Mouse (Mus musculus) myocyte (in vitro differentiated cells): ENCODE data around the gene Fermt2. TPM values are rescaled to one million over a fixed set of nuclear protein-coding genes. Genes with fewer than 3 reads are reported as not detected.
"Not testable (repeated sequence)": the region's sequence is repeated elsewhere in the genome, so short reads cannot be mapped to it uniquely, and the experiment has no call there.

ENCODE experiments used
- H3K27me3 ChIP-seq: one replicate; pipeline ENCODE4 v1.6.1; 2011; ENCODE audit not compliant: control insufficient read depth, insufficient read depth, insufficient read length
- H3K36me3 ChIP-seq: one replicate; pipeline ENCODE4 v1.6.1; 2011; ENCODE audit not compliant: control insufficient read depth, insufficient read depth
- H3K4me2 ChIP-seq: one replicate; pipeline ENCODE4 v1.6.1; 2011; ENCODE audit warnings: low read depth, control low read depth
- H3K4me3 ChIP-seq: one replicate; pipeline ENCODE4 v1.5.1; 2011; ENCODE audit warnings: mild to moderate bottlenecking, control low read depth, moderate library complexity
- H3K79me2 ChIP-seq: one replicate; pipeline ENCODE4 v1.6.1; 2011; ENCODE audit not compliant: control insufficient read depth, insufficient read depth
- H3ac ChIP-seq: one replicate; pipeline ENCODE4 v1.6.1; 2011; ENCODE audit not compliant: control insufficient read depth, insufficient read length
- CEBPB ChIP-seq: IDR thresholded peaks from 2 replicates; pipeline ENCODE4 v1.6.1; 2011; ENCODE audit warnings: mild to moderate bottlenecking, moderate library complexity; ENCODE audit not compliant: poor library complexity, insufficient read depth, severe bottlenecking
- E2F4 ChIP-seq: IDR thresholded peaks from one replicate; pipeline ENCODE4 v1.6.1; 2011; ENCODE audit warnings: mild to moderate bottlenecking, control low read depth, moderate library complexity; ENCODE audit not compliant: insufficient read depth
- MAX ChIP-seq: IDR thresholded peaks from one replicate; pipeline ENCODE4 v1.6.1; 2011; ENCODE audit warnings: low read depth, mild to moderate bottlenecking, control low read depth
- MYOD1 ChIP-seq, 3 experiments: IDR thresholded peaks; one replicate each; pipeline ENCODE4 v1.6.1; 2011; ENCODE audit warnings: control low read depth in 2 of 3, low read depth in 2 of 3, mild to moderate bottlenecking in 2 of 3, moderate library complexity in 1 of 3; ENCODE audit not compliant: insufficient read length in 2 of 3, control insufficient read depth in 1 of 3
- MYOG ChIP-seq, 3 experiments: IDR thresholded peaks; one replicate each; pipeline ENCODE4 v1.6.1; 2011; ENCODE audit warnings: control low read depth in 2 of 3, low read depth in 2 of 3, mild to moderate bottlenecking in 2 of 3; ENCODE audit not compliant: insufficient read length in 2 of 3, control insufficient read depth in 1 of 3, insufficient read depth in 1 of 3
- POLR2A ChIP-seq: IDR thresholded peaks from one replicate; pipeline ENCODE4 v1.6.1; 2011; ENCODE audit warnings: low read depth, mild to moderate bottlenecking, control low read depth, moderate library complexity; ENCODE audit not compliant: insufficient read length
- POLR2AphosphoS2 ChIP-seq: IDR thresholded peaks from one replicate; pipeline ENCODE4 v1.6.1; 2011; ENCODE audit warnings: low read depth, control low read depth; ENCODE audit not compliant: insufficient read length
- REST ChIP-seq: IDR thresholded peaks from one replicate; pipeline ENCODE4 v1.6.1; 2011; ENCODE audit warnings: mild to moderate bottlenecking, control low read depth, moderate library complexity; ENCODE audit not compliant: insufficient read depth, insufficient read length
- SRF ChIP-seq: IDR thresholded peaks from one replicate; pipeline ENCODE4 v1.6.1; 2011; ENCODE audit warnings: low read depth; ENCODE audit not compliant: control insufficient read depth, insufficient read length
- TCF12 ChIP-seq: IDR thresholded peaks from one replicate; pipeline ENCODE4 v1.6.1; 2011; ENCODE audit warnings: mild to moderate bottlenecking, control low read depth; ENCODE audit not compliant: poor library complexity, insufficient read depth, severe bottlenecking
- TCF3 ChIP-seq: IDR thresholded peaks from one replicate; pipeline ENCODE4 v1.6.1; 2011; ENCODE audit warnings: low read depth, control low read depth; ENCODE audit not compliant: insufficient read length
- USF1 ChIP-seq: IDR thresholded peaks from one replicate; pipeline ENCODE4 v1.6.1; 2011; ENCODE audit warnings: low read depth, mild to moderate bottlenecking, control low read depth, moderate library complexity
- polyA plus RNA-seq: library from polyadenylated mRNA; unstranded; fragments of >200 nt; fragmentation: generic; extraction: Trizol; gene quantifications from one replicate; pipeline ENCODE4 v1.2.1, GENCODE M21; 2012; ENCODE audit warnings: missing spikeins

The Fermt2 gene
- polyA plus RNA-seq, 1 experiment, result 37.9 TPM

DNA sequence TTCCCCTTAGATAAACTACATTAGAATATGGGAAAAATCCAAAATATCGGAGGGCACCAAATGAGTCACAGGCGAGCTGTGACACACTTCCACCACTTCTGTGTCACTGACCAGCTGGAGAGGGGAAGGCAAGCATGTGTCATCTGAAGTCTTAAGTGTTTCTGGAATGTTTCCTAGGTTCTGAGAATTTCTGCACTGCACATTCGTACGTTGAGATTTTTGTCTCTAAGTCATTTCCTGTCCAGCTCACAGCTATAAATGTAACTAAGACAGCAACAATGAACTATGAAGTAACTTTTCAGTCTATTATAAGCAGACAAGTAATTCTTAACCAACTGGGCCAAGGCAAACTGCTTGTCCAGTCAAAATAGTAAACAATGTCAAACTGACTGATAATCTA, 37.9 kb downstream of the Fermt2 start:
- Histone ChIP-seq H3K4me3 (no peak overlapping the region), H3K79me2 (peaks cover 65% of the 10 kb centered on the region), H3K27me3 (no peaks in the 10 kb centered on the region), H3K36me3 (peaks cover 10% of the 10 kb centered on the region), H3ac (no peak overlapping the region), H3K4me2 (peak overlapping the region; percentile 57)
- no peak for TF ChIP-seq TCF12
- TF ChIP-seq MAX, result no peak
- TF ChIP-seq MYOG (IDR thresholded peaks at IDR 0.05; ENCODE audit: control insufficient read depth in 1 of 3, insufficient read depth in 1 of 3, insufficient read length in 2 of 3, low read depth in 2 of 3), result peak in 2 of 3 experiments; percentile 16 to 63
- peak in 1 of 3 experiments; percentile 55 for TF ChIP-seq MYOD1 (IDR thresholded peaks at IDR 0.05; ENCODE audit: control insufficient read depth in 1 of 3, insufficient read length in 2 of 3, low read depth in 2 of 3)

GRCm38 (mm10) chr14:45487201-45487600, 42.7 kb downstream of the Fermt2 start:
- not testable (repeated sequence) for H3K36me3 ChIP-seq, H3K27me3 ChIP-seq, H3K4me2 ChIP-seq, H3K4me3 ChIP-seq, H3ac ChIP-seq
- peaks cover 53% of the 10 kb centered on the region for H3K79me2 ChIP-seq

- not testable (repeated sequence) for H3K4me2 ChIP-seq, H3ac ChIP-seq, H3K4me3 ChIP-seq, H3K27me3 ChIP-seq
- Histone ChIP-seq H3K36me3 (peaks cover 18% of the 10 kb centered on the region), H3K79me2 (peaks cover 23% of the 10 kb centered on the region)
These were observed 46.6 kb downstream of the Fermt2 start for GRCm38 (mm10) chr14:45483361-45483760.

- Histone ChIP-seq H3K4me2 (peak overlapping the region; percentile 70), H3K79me2 (no peaks in the 10 kb centered on the region), H3K36me3 (peaks cover 34% of the 10 kb centered on the region), H3K4me3 (no peak overlapping the region), H3K27me3 (no peaks in the 10 kb centered on the region), H3ac (no peak overlapping the region)
- TF ChIP-seq CEBPB (no peak), MYOD1 (IDR thresholded peaks at IDR 0.05; ENCODE audit: control insufficient read depth in 1 of 3, insufficient read length in 2 of 3, low read depth in 2 of 3) (peak in 2 of 3 experiments; percentile 74 to 77), TCF12 (no peak), MYOG (IDR thresholded peaks at IDR 0.05; ENCODE audit: control insufficient read depth in 1 of 3, insufficient read depth in 1 of 3, insufficient read length in 2 of 3, low read depth in 2 of 3) (peak in 2 of 3 experiments; percentile 16 to 42), POLR2A (no peak), REST (no peak), POLR2AphosphoS2 (no peak), SRF (no peak), USF1 (no peak)
These were observed 50.7 kb downstream of the Fermt2 start for GRCm38 (mm10) chr14:45478977-45479806.

GRCm38 (mm10) chr14:45478515-45478914, 51.4 kb downstream of the Fermt2 start:
- H3K79me2 ChIP-seq, result no peaks in the 10 kb centered on the region
- H3K4me3 ChIP-seq, result no peak overlapping the region
- H3K36me3 ChIP-seq, result peaks cover 40% of the 10 kb centered on the region
- peak overlapping the region; percentile 70 for H3K4me2 ChIP-seq
- no peaks in the 10 kb centered on the region for H3K27me3 ChIP-seq
- no peak for TF ChIP-seq CEBPB
- TF ChIP-seq E2F4, result no peak
- no peak for TF ChIP-seq REST
- TF ChIP-seq USF1, result no peak
- no peak for TF ChIP-seq POLR2A
- no peak for TF ChIP-seq POLR2AphosphoS2
- H3ac ChIP-seq, result no peak overlapping the region

- no peak overlapping the region for H3K4me3 ChIP-seq
- H3K79me2 ChIP-seq, result no peaks in the 10 kb centered on the region
- no peaks in the 10 kb centered on the region for H3K27me3 ChIP-seq
- peak overlapping the region; percentile 42 for H3K4me2 ChIP-seq
- peaks cover 45% of the 10 kb centered on the region for H3K36me3 ChIP-seq
- TF ChIP-seq POLR2A (no peak), USF1 (no peak), E2F4 (no peak), MYOG (IDR thresholded peaks at IDR 0.05; ENCODE audit: control insufficient read depth in 1 of 3, insufficient read depth in 1 of 3, insufficient read length in 2 of 3, low read depth in 2 of 3) (peak in 1 of 3 experiments; percentile 8), SRF (no peak), TCF3 (no peak), CEBPB (peak; percentile 37; the same call in 1 of the 2 replicates)
- no peak overlapping the region for H3ac ChIP-seq
These were observed 52.3 kb downstream of the Fermt2 start for GRCm38 (mm10) chr14:45477651-45478050.
